Mouse (Mus musculus) liver, adult 2 months (tissue): Measurements from ENCODE around the gene Specc1.

ENCODE experiments used
- CTCF ChIP-seq: fragments of 200-500 bp; IDR thresholded peaks from 2 replicates; pipeline ENCODE4 v1.5.1; 2011; ENCODE audit warnings: low read depth, low read length, control low read depth
- POLR2A ChIP-seq: fragments of 200-500 bp; IDR thresholded peaks from 2 replicates; pipeline ENCODE4 v1.6.1; 2011; ENCODE audit warnings: low read length, control low read depth; ENCODE audit not compliant: insufficient read depth; ENCODE audit errors: extremely low read depth

GRCm38 (mm10) chr11:61930640-61931586, 25.6 kb upstream of the Specc1 start:
- TF ChIP-seq CTCF, result no peak
- no peak for TF ChIP-seq POLR2A
